ENCODE assay signal across 12 mouse cellular contexts in the genomic region with DNA sequence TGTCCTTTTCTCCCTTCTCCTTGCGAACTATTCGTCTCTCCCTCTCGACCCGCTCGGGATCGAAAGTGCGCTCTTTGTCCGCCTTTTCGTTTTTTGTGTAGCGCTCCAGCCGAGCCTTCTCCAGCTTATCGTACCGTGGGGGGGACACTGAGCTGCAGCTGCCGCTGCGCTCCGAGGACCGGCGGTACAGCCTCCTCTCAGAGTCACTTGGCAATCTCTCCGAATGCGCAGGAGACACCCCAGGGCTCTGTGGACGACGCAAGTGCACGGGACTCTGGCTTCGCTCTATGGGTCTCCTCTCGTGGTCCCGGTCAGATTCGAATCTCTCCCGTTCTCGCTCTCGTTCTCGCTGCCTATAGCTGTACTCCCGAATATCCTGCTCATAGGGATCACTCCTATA. TPM values are rescaled to one million over a fixed set of nuclear protein-coding genes. Genes with fewer than 3 reads are reported as not detected.
DNase-seq lines count a peak whose midpoint lies in the region; ATAC-seq and TF ChIP-seq lines count a peak whose summit lies in the region.
"Had no signal": no experiment of that assay in that cellular context is flagged by ENCODE, and none has a peak within 500 bp of the region (broad histone marks: within the 10 kb centered on the region; RNA-seq: fewer than 3 reads in every experiment).

No protein-coding gene starts in this region.

- no peaks in the 10 kb centered on the region for H3K9me3 ChIP-seq in embryonic facial prominence, embryonic 13.5 days
- no peaks in the 10 kb centered on the region for H3K9me3 ChIP-seq in embryonic facial prominence, embryonic 10.5 days
- no peaks in the 10 kb centered on the region for H3K9me3 ChIP-seq in lung, embryonic 14.5 days (ENCODE audit: low read depth, low read length)
- H3K9me3 ChIP-seq: liver, embryonic 15.5 days had no signal

- TF ChIP-seq CTCF in lung, embryonic 14.5 days (IDR thresholded peaks at IDR 0.05; ENCODE audit: low read depth) = no peak
- no peak for TF ChIP-seq CTCF in heart, adult 2 months (IDR thresholded peaks at IDR 0.05)

- intact Hi-C loops in heart, adult 2 months (cut with DNase I) = no loop called here

- H3K27ac ChIP-seq in embryonic facial prominence, embryonic 13.5 days = 0 out of 2 replicates have a peak overlapping the region, but pooled peaks have one; percentile 66
- H3K27ac ChIP-seq in embryonic facial prominence, embryonic 10.5 days (replicated peaks) = no peak overlapping the region
- peak overlapping the region; percentile 59; the same call in 1 of the 2 replicates for H3K27ac ChIP-seq in lung, embryonic 14.5 days (ENCODE audit: low read depth)
- peak overlapping the region; percentile 96 for H3K27ac ChIP-seq in macrophage
- H3K27ac ChIP-seq in heart, adult 2 months = no peak overlapping the region
- H3K27ac ChIP-seq: kidney, postnatal 0 days; liver, embryonic 15.5 days had no signal

- TF ChIP-seq EP300 in heart, adult 2 months (IDR thresholded peaks at IDR 0.05; ENCODE audit: insufficient read depth, low read depth, low read length) = no peak

- peaks cover 95% of the 10 kb centered on the region for H3K36me3 ChIP-seq in embryonic facial prominence, embryonic 13.5 days
- peaks cover 100% of the 10 kb centered on the region for H3K36me3 ChIP-seq in embryonic facial prominence, embryonic 10.5 days (replicated peaks)
- peaks cover 98% of the 10 kb centered on the region for H3K36me3 ChIP-seq in lung, embryonic 14.5 days (ENCODE audit: insufficient read depth)
- H3K36me3 ChIP-seq in macrophage (ENCODE audit: inconsistent target) = peaks cover 84% of the 10 kb centered on the region
- H3K36me3 ChIP-seq in heart, adult 2 months (ENCODE audit: control insufficient read depth, insufficient read depth, low read length) = no peaks in the 10 kb centered on the region

- no peak overlapping the region for H3K9ac ChIP-seq in embryonic facial prominence, embryonic 13.5 days
- no peak overlapping the region for H3K9ac ChIP-seq in lung, embryonic 14.5 days
- no peak overlapping the region for H3K9ac ChIP-seq in heart, adult 2 months (ENCODE audit: low read depth, low read length)
- H3K9ac ChIP-seq: liver, embryonic 15.5 days had no signal

- WGBS in embryonic facial prominence, embryonic 13.5 days = 95% methylated on average over 32 of the region's 32 CpGs
- 95% methylated on average over 32 of the region's 32 CpGs for WGBS in embryonic facial prominence, embryonic 10.5 days
- WGBS in lung, embryonic 14.5 days = 94% methylated on average over 32 of the region's 32 CpGs
- 95% methylated on average over 32 of the region's 32 CpGs for WGBS in macrophage (ENCODE audit: missing documents)
- WGBS in heart, adult 2 months = 94% methylated on average over 32 of the region's 32 CpGs

- ATAC-seq in embryonic facial prominence, embryonic 13.5 days (ENCODE audit: insufficient number of reproducible peaks, insufficient read depth, low FRiP score, low TSS enrichment, low read depth) = no peak
- no peak for ATAC-seq in lung, embryonic 14.5 days (ENCODE audit: insufficient read depth)

- no peak for DNase-seq in embryonic facial prominence, embryonic 10.5 days (ENCODE audit: low spot score)
- DNase-seq in lung, embryonic 14.5 days = no peak
- no peak for DNase-seq in lung, postnatal 4 days
- DNase-seq in cerebellum, postnatal 14 days = peak; percentile 53 to 58
- no peak for DNase-seq in heart, adult 2 months
- DNase-seq in ovary, postnatal 10 days (ENCODE audit: low spot score) = no peak

- no peak for TF ChIP-seq POLR2A in heart, adult 2 months (IDR thresholded peaks at IDR 0.05; ENCODE audit: insufficient read depth, low read depth, low read length)

- no peaks in the 10 kb centered on the region; the same call in 1 of the 2 replicates for H3K79me2 ChIP-seq in macrophage (ENCODE audit: inconsistent target)
- H3K79me2 ChIP-seq in heart, adult 2 months (replicated peaks; ENCODE audit: control insufficient read depth, insufficient read depth, low read length) = no peaks in the 10 kb centered on the region

- H3K4me2 ChIP-seq in embryonic facial prominence, embryonic 13.5 days = no peak overlapping the region
- no peak overlapping the region for H3K4me2 ChIP-seq in lung, embryonic 14.5 days
- H3K4me2 ChIP-seq: liver, embryonic 15.5 days had no signal

- H3K4me3 ChIP-seq in embryonic facial prominence, embryonic 13.5 days = no peak overlapping the region
- H3K4me3 ChIP-seq in embryonic facial prominence, embryonic 10.5 days = no peak overlapping the region
- no peak overlapping the region for H3K4me3 ChIP-seq in lung, embryonic 14.5 days (ENCODE audit: low read depth, low read length)
- H3K4me3 ChIP-seq in macrophage (ENCODE audit: inconsistent target) = no peak overlapping the region
- H3K4me3 ChIP-seq in heart, adult 2 months = no peak overlapping the region
- H3K4me3 ChIP-seq: liver, embryonic 15.5 days had no signal

- no peaks in the 10 kb centered on the region for H3K4me1 ChIP-seq in embryonic facial prominence, embryonic 13.5 days
- no peaks in the 10 kb centered on the region for H3K4me1 ChIP-seq in embryonic facial prominence, embryonic 10.5 days
- no peaks in the 10 kb centered on the region for H3K4me1 ChIP-seq in lung, embryonic 14.5 days (ENCODE audit: insufficient read depth)
- no peaks in the 10 kb centered on the region for H3K4me1 ChIP-seq in heart, adult 2 months (ENCODE audit: control insufficient read depth, insufficient read depth, low read length)

- H3K27me3 ChIP-seq in embryonic facial prominence, embryonic 13.5 days = no peaks in the 10 kb centered on the region
- H3K27me3 ChIP-seq in embryonic facial prominence, embryonic 10.5 days (replicated peaks; ENCODE audit: low read depth, poor library complexity, severe bottlenecking) = no peaks in the 10 kb centered on the region
- H3K27me3 ChIP-seq in lung, embryonic 14.5 days (ENCODE audit: insufficient read depth, low read length) = no peaks in the 10 kb centered on the region
- H3K27me3 ChIP-seq in heart, adult 2 months (ENCODE audit: control insufficient read depth, insufficient read depth, low read length) = no peaks in the 10 kb centered on the region
- H3K27me3 ChIP-seq: liver, embryonic 15.5 days had no signal

RNA-seq across cellular contexts. Expression of a gene that starts 34.3 kb away (rescaled TPM):
- 43.4 and 43.8 TPM in 2 replicates for polyA plus RNA-seq in embryonic facial prominence, embryonic 13.5 days (2015; fragmentation: Nextera tagmentation; extraction: Ambion mirVana)
- polyA plus RNA-seq in embryonic facial prominence, embryonic 10.5 days (2016; fragmentation: Nextera tagmentation; extraction: Ambion mirVana) = 59.6 and 62.3 TPM in 2 replicates
- polyA plus RNA-seq in lung, embryonic 14.5 days (2014; fragmentation: Nextera tagmentation; extraction: Ambion mirVana) = 27.2 and 30.6 TPM in 2 replicates
- total RNA-seq in macrophage (2018; cell fraction: chromatin; rRNA removed) = 100 to 1,000 TPM in 4 of 26 experiments, 10 to 100 TPM in 22; 30.8 to 125 (median 48.0) TPM
- total RNA-seq in macrophage (2018; cell fraction: cytosol; rRNA removed) = 10 to 100 TPM; 10.3 to 24.2 (median 12.9) TPM
- 10 to 100 TPM; 18.3 to 78.5 (median 37.7) TPM for total RNA-seq in macrophage (2018; cell fraction: nucleus; rRNA removed)
- polyA plus RNA-seq in macrophage (2018) = 10.7 to 11.7 TPM (median 11.6 TPM) in 3 replicates
- 10 to 100 TPM; 22.9 to 26.4 TPM for total RNA-seq in heart, adult 2 months (2021)
- 23.3 and 29.9 TPM in 2 replicates for polyA plus RNA-seq in heart, adult 2 months (2012; rRNA removed)

RNA-seq across cellular contexts. Expression of a gene that starts 42.9 kb away (rescaled TPM):
- not detected in 2 replicates for polyA plus RNA-seq in embryonic facial prominence, embryonic 13.5 days (2015; fragmentation: Nextera tagmentation; extraction: Ambion mirVana)
- not detected in 2 replicates for polyA plus RNA-seq in embryonic facial prominence, embryonic 10.5 days (2016; fragmentation: Nextera tagmentation; extraction: Ambion mirVana)
- polyA plus RNA-seq in lung, embryonic 14.5 days (2014; fragmentation: Nextera tagmentation; extraction: Ambion mirVana) = not detected in 2 replicates
- total RNA-seq in macrophage (2018; cell fraction: chromatin; rRNA removed) = not detected
- not detected for total RNA-seq in macrophage (2018; cell fraction: cytosol; rRNA removed)
- total RNA-seq in macrophage (2018; cell fraction: nucleus; rRNA removed) = not detected
- not detected in 3 replicates for polyA plus RNA-seq in macrophage (2018)
- 1 to 10 TPM; 1.6 to 2.2 TPM for total RNA-seq in heart, adult 2 months (2021)
- 0.94 and 2.4 TPM in 2 replicates for polyA plus RNA-seq in heart, adult 2 months (2012; rRNA removed)
- polyA plus RNA-seq: liver, embryonic 15.5 days; small intestine, adult 2 months; thymus, postnatal 0 days had no signal

RNA-seq across cellular contexts. Expression of a gene that starts 58.2 kb away (rescaled TPM):
- polyA plus RNA-seq in embryonic facial prominence, embryonic 13.5 days (2015; fragmentation: Nextera tagmentation; extraction: Ambion mirVana) = 0.63 TPM in 1 of 2 replicates, not detected in the other
- polyA plus RNA-seq in embryonic facial prominence, embryonic 10.5 days (2016; fragmentation: Nextera tagmentation; extraction: Ambion mirVana) = 0.15 TPM in 1 of 2 replicates, not detected in the other
- polyA plus RNA-seq in lung, embryonic 14.5 days (2014; fragmentation: Nextera tagmentation; extraction: Ambion mirVana) = 0.80 and 3.2 TPM in 2 replicates
- not detected for total RNA-seq in macrophage (2018; cell fraction: chromatin; rRNA removed)
- total RNA-seq in macrophage (2018; cell fraction: cytosol; rRNA removed) = not detected
- under 1 TPM in 1 of 26 experiments, not detected in 25; 0.24 TPM for total RNA-seq in macrophage (2018; cell fraction: nucleus; rRNA removed)
- polyA plus RNA-seq in macrophage (2018) = not detected in 3 replicates
- 1,000 to 10,000 TPM; 1,066 to 1,498 TPM for total RNA-seq in heart, adult 2 months (2021)
- 973 and 1,028 TPM in 2 replicates for polyA plus RNA-seq in heart, adult 2 months (2012; rRNA removed)
- polyA plus RNA-seq: thymus, postnatal 0 days had no signal

RNA-seq across cellular contexts. Expression of a gene that starts 59.6 kb away (rescaled TPM):
- polyA plus RNA-seq in embryonic facial prominence, embryonic 13.5 days (2015; fragmentation: Nextera tagmentation; extraction: Ambion mirVana) = 11.6 and 12.7 TPM in 2 replicates
- polyA plus RNA-seq in embryonic facial prominence, embryonic 10.5 days (2016; fragmentation: Nextera tagmentation; extraction: Ambion mirVana) = 9.6 and 12.1 TPM in 2 replicates
- polyA plus RNA-seq in lung, embryonic 14.5 days (2014; fragmentation: Nextera tagmentation; extraction: Ambion mirVana) = 15.4 and 15.9 TPM in 2 replicates
- total RNA-seq in macrophage (2018; cell fraction: chromatin; rRNA removed) = 100 to 1,000 TPM in 24 of 26 experiments, 10 to 100 TPM in 2; 68.8 to 720 (median 236) TPM
- 10 to 100 TPM; 19.1 to 56.6 (median 39.3) TPM for total RNA-seq in macrophage (2018; cell fraction: cytosol; rRNA removed)
- total RNA-seq in macrophage (2018; cell fraction: nucleus; rRNA removed) = 100 to 1,000 TPM in 19 of 26 experiments, 10 to 100 TPM in 7; 47.8 to 495 (median 124) TPM
- polyA plus RNA-seq in macrophage (2018) = 18.2 to 31.4 TPM (median 19.2 TPM) in 3 replicates
- 10 to 100 TPM; 28.0 to 28.9 TPM for total RNA-seq in heart, adult 2 months (2021)
- 10.7 and 11.5 TPM in 2 replicates for polyA plus RNA-seq in heart, adult 2 months (2012; rRNA removed)

Comparison
In these comparisons a context has a peak if more than half of its experiments do, and no peak if none do; other contexts are left out.
1. H3K27ac ChIP-seq: peak in embryonic facial prominence, embryonic 13.5 days (single experiment), lung, embryonic 14.5 days (single experiment) and macrophage (single experiment); none in embryonic facial prominence, embryonic 10.5 days (single experiment) and heart, adult 2 months (single experiment).
2. DNase-seq: peak in cerebellum, postnatal 14 days (2 of 2); none in embryonic facial prominence, embryonic 10.5 days (single experiment), lung, embryonic 14.5 days (single experiment), lung, postnatal 4 days (0 of 2), heart, adult 2 months (0 of 2) and ovary, postnatal 10 days (single experiment).
3. RNA of a gene that starts 58.2 kb away (polyA plus RNA-seq): 973 to 1,028 TPM in heart, adult 2 months; 0.80 to 3.2 TPM in lung, embryonic 14.5 days, 0.63 TPM in embryonic facial prominence, embryonic 13.5 days, 0.15 TPM in embryonic facial prominence, embryonic 10.5 days and not detected in macrophage; every median in the first group is over 100 times any median in the second.